Mouse (Mus musculus) neural tube, embryonic 13.5 days (tissue): Measurements from ENCODE around the gene Shisa5. TPM values are rescaled to one million over a fixed set of nuclear protein-coding genes. Genes with fewer than 3 reads are reported as not detected.
A peak's percentile ranks its signal among the peaks of the same experiment; 100 is the strongest.

Source experiments
- ATAC-seq: fragments of 200-750 bp; cut with Nextera tagmentation; 2 replicates; pipeline ENCODE4 v1.8.0; 2017; ENCODE audit warnings: low read depth, mild to moderate bottlenecking, moderate TSS enrichment, moderate library complexity
- H3K27ac ChIP-seq: fragments of 300-500 bp; sonication (generic); replicated peaks from 2 replicates; pipeline ENCODE4 v1.5.1; 2015; ENCODE audit warnings: moderate library complexity, mild to moderate bottlenecking, inconsistent platforms
- H3K27me3 ChIP-seq: fragments of 300-500 bp; sonication (generic); 2 replicates; pipeline ENCODE4 v1.6.1; 2015; ENCODE audit warnings: mild to moderate bottlenecking, inconsistent platforms
- H3K36me3 ChIP-seq: fragments of 300-500 bp; sonication (generic); 2 replicates; pipeline ENCODE4 v1.6.1; 2015; ENCODE audit warnings: mild to moderate bottlenecking, inconsistent platforms
- H3K4me1 ChIP-seq: fragments of 300-500 bp; sonication (generic); replicated peaks from 2 replicates; pipeline ENCODE4 v1.6.1; 2015; ENCODE audit warnings: inconsistent platforms
- H3K4me2 ChIP-seq: fragments of 300-500 bp; sonication (generic); 2 replicates; pipeline ENCODE4 v1.6.1; 2015; ENCODE audit warnings: inconsistent platforms, mild to moderate bottlenecking, moderate library complexity
- H3K4me3 ChIP-seq: fragments of 300-500 bp; sonication (generic); 2 replicates; pipeline ENCODE4 v1.5.1; 2015; ENCODE audit warnings: mild to moderate bottlenecking, inconsistent platforms
- H3K9ac ChIP-seq: fragments of 300-500 bp; sonication (generic); 2 replicates; pipeline ENCODE4 v1.6.1; 2015; ENCODE audit warnings: moderate library complexity, mild to moderate bottlenecking, inconsistent platforms
- H3K9me3 ChIP-seq: fragments of 300-500 bp; sonication (generic); 2 replicates; pipeline ENCODE4 v1.6.1; 2016; ENCODE audit warnings: inconsistent platforms
- WGBS: fragments of 180-500 bp; shearing (Covaris S2); methylation state at CpG from one replicate; pipeline ENCODE4 v1.1.7; 2015; 5-methylcytosine and 5-hydroxymethylcytosine counted together
- polyA plus RNA-seq: library from polyadenylated mRNA; unstranded; fragments of >200 nt; fragmentation: Nextera tagmentation; extraction: Ambion mirVana; gene quantifications from 2 replicates; pipeline ENCODE4 v1.2.1, GENCODE M21; 2015

Gene Shisa5
- polyA plus RNA-seq, 1 experiment from 2014 or later, result 59.9 TPM

- Histone ChIP-seq H3K9me3 (no peaks in the 10 kb centered on the region), H3K27ac (no peak overlapping the region), H3K4me1 (peaks cover 25% of the 10 kb centered on the region), H3K27me3 (no peaks in the 10 kb centered on the region), H3K36me3 (peaks cover 57% of the 10 kb centered on the region), H3K4me2 (no peak overlapping the region), H3K9ac (no peak overlapping the region), H3K4me3 (no peak overlapping the region)
- no peak for ATAC-seq
- WGBS, result 97% methylated on average over 5 of the region's 5 CpGs
These were observed 19.2 kb downstream of the Shisa5 start for GRCm38 (mm10) chr9:109057543-109057942.

DNA sequence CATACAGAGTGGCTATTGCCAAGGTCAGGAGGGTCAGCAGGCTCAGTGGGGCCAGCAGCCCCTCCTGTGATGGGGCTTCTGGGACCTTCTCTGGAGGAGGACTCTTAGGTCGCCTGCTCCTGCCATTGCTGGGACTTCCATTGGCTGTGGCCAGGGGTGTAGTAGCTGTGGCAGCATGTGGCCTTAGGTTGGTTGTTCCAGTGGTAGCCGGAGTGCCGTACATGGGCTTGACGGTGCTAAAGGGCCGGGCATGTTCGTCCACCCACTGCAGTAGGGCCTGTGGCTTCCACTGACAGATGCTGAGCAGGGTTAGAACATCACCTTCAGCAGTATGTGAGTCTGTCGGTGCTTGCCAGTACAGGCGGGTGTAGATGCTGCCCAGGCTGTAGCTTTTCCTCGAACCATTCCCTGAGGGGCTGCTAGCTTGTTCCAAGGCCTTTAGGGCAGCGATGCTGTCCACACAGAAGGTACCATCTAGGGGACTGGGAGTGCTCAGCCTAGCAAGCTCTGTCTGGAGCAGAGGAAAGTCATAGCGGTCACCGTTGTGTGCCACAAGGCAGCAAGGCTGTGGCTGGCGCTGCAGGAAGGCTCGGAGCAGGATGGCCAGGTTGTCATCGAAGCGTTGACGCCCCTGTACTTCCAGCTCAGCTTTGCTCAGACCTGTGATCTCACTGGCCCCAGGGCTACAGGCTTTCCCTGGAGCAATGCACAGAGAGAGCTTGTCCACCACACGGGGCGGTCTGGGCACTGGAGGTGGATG, 19.8 kb downstream of the Shisa5 start:
- 93% methylated on average over 19 of the region's 19 CpGs for WGBS
- Histone ChIP-seq H3K36me3 (peaks cover 63% of the 10 kb centered on the region), H3K4me1 (peaks cover 25% of the 10 kb centered on the region), H3K4me2 (peak overlapping the region; percentile 61), H3K9ac (peak overlapping the region; percentile 75), H3K27me3 (no peaks in the 10 kb centered on the region), H3K27ac (no peak overlapping the region), H3K4me3 (peak overlapping the region; percentile 38; the same call in 1 of the 2 replicates), H3K9me3 (no peaks in the 10 kb centered on the region)
- no peak for ATAC-seq

- Histone ChIP-seq H3K27ac (peak within 1 kb of the TSS; percentile 91), H3K4me3 (peak within 1 kb of the TSS; percentile 38)
These were observed 21.0 kb downstream of the Shisa5 start, which contains the start of gene Trex1 for GRCm38 (mm10) chr9:109059136-109059903. TSS of gene Trex1 (minus strand) at chr9:109059734.

GRCm38 (mm10) chr9:109060184-109060897, 22.0 kb downstream of the Shisa5 start:
- ATAC-seq, result peak; percentile 21; the same call in 1 of the 2 replicates
- Histone ChIP-seq H3K9ac (peak overlapping the region; percentile 75), H3K27me3 (no peaks in the 10 kb centered on the region), H3K9me3 (no peaks in the 10 kb centered on the region), H3K4me3 (no peak overlapping the region), H3K4me1 (peaks cover 17% of the 10 kb centered on the region), H3K27ac (no peak overlapping the region), H3K36me3 (peaks cover 85% of the 10 kb centered on the region), H3K4me2 (no peak overlapping the region)
- 90% methylated on average over 16 of the region's 16 CpGs for WGBS

More at GRCm38 (mm10) chr9:109059136-109059903, 21.0 kb downstream of the Shisa5 start, which contains the start of gene Trex1:
- no peaks in the 10 kb centered on the region for H3K27me3 ChIP-seq
- peak; percentile 79 for ATAC-seq
- H3K36me3 ChIP-seq, result peaks cover 75% of the 10 kb centered on the region
- H3K4me1 ChIP-seq, result peaks cover 25% of the 10 kb centered on the region
- 22% methylated on average over 15 of the region's 15 CpGs for WGBS
- H3K9ac ChIP-seq, result peak within 1 kb of the TSS; percentile 75
- H3K4me2 ChIP-seq, result peak within 1 kb of the TSS; percentile 61
- no peaks in the 10 kb centered on the region for H3K9me3 ChIP-seq

DNA sequence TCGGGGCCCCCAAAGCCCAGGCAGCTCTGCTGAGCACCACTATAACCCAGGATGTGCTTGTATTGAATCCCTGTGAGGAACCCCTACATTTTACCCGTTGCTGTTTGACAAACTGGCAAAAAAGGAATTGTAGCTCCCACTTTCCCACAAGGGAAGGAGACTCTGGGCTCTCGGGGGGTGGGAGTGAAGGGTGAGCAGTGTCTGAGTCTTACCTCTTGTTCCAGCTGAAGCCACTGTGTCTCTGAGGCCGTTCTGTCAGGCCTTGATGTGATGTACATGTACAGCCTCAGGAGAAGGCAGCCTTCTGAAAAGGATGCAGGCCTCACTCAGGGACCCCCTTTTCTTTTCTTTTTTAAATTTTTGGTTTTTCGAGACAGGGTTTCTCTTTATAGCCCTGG, 22.5 kb downstream of the Shisa5 start:
- H3K4me1 ChIP-seq, result peaks cover 12% of the 10 kb centered on the region
- H3K9me3 ChIP-seq, result no peaks in the 10 kb centered on the region
- H3K4me2 ChIP-seq, result no peak overlapping the region
- no peaks in the 10 kb centered on the region for H3K27me3 ChIP-seq
- H3K36me3 ChIP-seq, result peaks cover 90% of the 10 kb centered on the region
- no peak overlapping the region for H3K9ac ChIP-seq
- WGBS, result 93% methylated on average over 5 of the region's 5 CpGs
- H3K27ac ChIP-seq, result no peak overlapping the region
- no peak for ATAC-seq
- no peak overlapping the region for H3K4me3 ChIP-seq

DNA sequence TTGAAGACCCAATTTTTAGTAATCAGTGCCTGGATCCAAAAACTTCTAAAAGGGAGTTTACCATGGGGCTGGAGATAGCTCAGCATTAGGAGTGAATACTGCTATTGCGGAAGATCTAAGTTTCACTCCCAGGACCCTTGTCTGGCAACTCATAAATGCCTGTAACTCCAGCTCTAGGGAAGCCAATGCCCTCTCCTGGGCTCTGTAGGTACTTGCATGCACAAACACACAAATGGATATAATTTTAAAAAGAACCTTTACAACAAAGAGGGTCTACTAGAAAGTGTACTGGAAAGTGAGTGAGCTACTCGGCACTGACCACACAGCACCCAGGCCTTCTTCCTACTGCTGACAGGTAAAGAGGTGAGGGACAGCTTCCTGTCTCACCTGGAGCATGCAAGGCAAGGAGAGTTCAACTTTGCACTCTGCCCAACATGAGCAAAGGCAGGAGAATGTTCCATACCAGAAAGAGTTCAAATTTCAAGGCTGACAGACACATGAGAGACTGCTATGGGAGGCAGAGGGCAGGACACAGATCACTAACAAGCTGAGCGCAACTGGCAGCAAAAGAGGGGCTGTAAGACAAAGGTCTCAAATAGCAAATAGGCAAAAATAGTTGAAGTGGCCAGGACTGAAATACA, 29.9 kb downstream of the Shisa5 start:
- H3K36me3 ChIP-seq, result peaks cover 83% of the 10 kb centered on the region
- H3K4me3 ChIP-seq, result no peak overlapping the region
- H3K9me3 ChIP-seq, result no peaks in the 10 kb centered on the region
- H3K27me3 ChIP-seq, result no peaks in the 10 kb centered on the region
- H3K4me2 ChIP-seq, result no peak overlapping the region
- no peak overlapping the region for H3K9ac ChIP-seq
- ATAC-seq, result no peak
- peaks cover 15% of the 10 kb centered on the region for H3K4me1 ChIP-seq
- no peak overlapping the region for H3K27ac ChIP-seq
- whole genome bisulfite sequencing, result 96% methylated on average over 3 of the region's 3 CpGs

DNA sequence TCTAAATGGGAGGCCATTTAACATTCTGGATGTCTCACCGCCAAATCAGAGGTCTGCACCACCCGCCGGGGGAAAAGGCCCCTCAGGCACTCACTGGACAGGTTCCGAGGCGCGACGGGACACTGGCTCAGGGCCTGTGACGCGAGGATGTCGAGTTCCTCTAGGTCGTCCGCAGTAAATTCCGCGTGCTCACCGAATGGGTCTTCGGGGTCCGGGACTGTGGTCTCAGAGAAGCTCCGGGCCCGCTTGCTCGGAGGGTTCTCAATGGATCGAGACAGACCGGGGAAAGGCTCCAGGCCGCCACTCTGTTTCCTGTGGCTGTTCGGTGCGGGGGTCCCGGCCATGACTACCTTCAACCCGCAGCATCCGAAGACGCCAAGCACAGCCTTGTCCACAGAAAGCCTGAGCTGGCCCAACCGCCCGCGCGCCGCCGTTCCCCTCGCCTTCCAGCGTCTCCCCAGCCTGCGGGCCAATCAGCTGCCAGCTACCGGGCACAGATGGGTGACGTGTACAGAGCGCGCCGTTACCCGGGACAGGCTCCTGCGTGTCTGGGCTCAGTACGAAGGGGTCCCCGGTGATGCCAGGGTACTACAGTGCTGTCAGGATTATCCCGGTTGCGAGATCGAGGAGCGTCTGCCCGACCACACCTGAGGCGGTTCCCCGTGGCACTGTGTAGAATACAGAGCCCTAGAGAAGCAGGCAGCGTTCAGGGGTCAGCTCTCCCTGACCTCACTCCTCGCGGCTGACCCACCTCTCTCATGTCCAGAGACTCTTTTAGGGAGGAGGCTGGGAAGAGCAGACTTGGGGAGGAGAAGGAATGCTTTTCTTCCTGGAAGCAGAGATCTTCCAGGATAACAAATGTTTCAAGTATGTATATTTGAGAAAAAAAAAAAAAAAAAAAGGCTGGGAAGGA, 35.6 kb downstream of the Shisa5 start, which contains the start of gene Atrip:
Gene Atrip, minus strand, starts transcription at position 464 of the 913 bp plus-strand sequence.
- H3K9ac ChIP-seq, result peak within 1 kb of the TSS; percentile 95
- H3K9me3 ChIP-seq, result no peaks in the 10 kb centered on the region
- H3K4me3 ChIP-seq, result peak within 1 kb of the TSS; percentile 89
- peak within 1 kb of the TSS; percentile 93 for H3K4me2 ChIP-seq
- peak within 1 kb of the TSS; percentile 76 for H3K27ac ChIP-seq
- WGBS, result under 1% methylated on average over 57 of the region's 57 CpGs
- peak; percentile 99 for ATAC-seq
- no peaks in the 10 kb centered on the region for H3K27me3 ChIP-seq
- H3K4me1 ChIP-seq, result peaks cover 30% of the 10 kb centered on the region
- peaks cover 36% of the 10 kb centered on the region for H3K36me3 ChIP-seq

DNA sequence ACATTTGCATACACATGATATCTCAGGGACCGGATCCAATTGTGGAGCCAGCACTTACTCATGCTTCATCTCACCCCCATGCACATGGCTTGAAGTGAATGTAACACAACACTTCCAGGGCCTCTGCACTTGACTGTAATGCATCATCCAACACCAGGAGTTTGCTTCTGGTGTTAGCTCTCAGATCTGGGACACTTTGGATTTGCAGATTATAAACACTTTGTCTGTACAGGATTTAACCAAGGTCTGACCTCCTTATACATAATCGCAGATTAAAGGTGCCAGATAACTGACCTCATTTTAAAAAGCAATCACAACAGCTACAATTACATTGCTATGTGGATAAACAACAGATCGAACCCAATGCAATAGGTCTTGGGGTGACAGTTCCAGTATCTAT, 42.2 kb downstream of the Shisa5 start:
- WGBS, result 97% methylated on average over 3 of the region's 3 CpGs

DNA sequence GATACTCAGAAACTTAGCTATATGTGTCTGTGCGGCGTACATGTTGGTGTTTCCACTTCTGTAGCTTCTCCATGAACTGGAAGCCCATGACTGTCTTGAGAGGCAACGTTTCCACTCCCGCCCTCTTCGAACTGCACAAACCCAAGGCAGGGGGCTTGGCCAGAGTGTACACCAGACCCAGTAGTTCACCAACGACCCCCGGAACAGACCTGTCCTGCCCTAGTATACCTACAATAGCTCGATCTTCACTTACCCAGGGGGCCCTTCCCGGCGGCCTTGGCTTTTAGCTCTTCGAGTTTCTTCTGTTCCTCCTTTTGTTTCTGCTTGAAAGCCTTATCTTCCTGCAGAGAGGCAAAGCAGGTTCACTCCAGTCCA, 43.4 kb downstream of the Shisa5 start:
- Histone ChIP-seq H3K27ac (peak overlapping the region; percentile 79), H3K9me3 (no peaks in the 10 kb centered on the region), H3K27me3 (no peaks in the 10 kb centered on the region), H3K4me1 (peaks cover 29% of the 10 kb centered on the region), H3K9ac (peak overlapping the region; percentile 92), H3K36me3 (peaks cover 25% of the 10 kb centered on the region), H3K4me3 (peak overlapping the region; percentile 85), H3K4me2 (peak overlapping the region; percentile 95)
- ATAC-seq, result peak; percentile 37
- 6% methylated on average over 11 of the region's 11 CpGs for WGBS

More for the DNA sequence above, 42.2 kb downstream of the Shisa5 start:
- Histone ChIP-seq H3K4me1 (peaks cover 29% of the 10 kb centered on the region), H3K9me3 (no peaks in the 10 kb centered on the region), H3K27ac (no peak overlapping the region), H3K4me3 (peak overlapping the region; percentile 85; the same call in 1 of the 2 replicates), H3K4me2 (peak overlapping the region; percentile 95), H3K36me3 (peaks cover 25% of the 10 kb centered on the region), H3K27me3 (no peaks in the 10 kb centered on the region), H3K9ac (no peak overlapping the region)
- ATAC-seq, result no peak

DNA sequence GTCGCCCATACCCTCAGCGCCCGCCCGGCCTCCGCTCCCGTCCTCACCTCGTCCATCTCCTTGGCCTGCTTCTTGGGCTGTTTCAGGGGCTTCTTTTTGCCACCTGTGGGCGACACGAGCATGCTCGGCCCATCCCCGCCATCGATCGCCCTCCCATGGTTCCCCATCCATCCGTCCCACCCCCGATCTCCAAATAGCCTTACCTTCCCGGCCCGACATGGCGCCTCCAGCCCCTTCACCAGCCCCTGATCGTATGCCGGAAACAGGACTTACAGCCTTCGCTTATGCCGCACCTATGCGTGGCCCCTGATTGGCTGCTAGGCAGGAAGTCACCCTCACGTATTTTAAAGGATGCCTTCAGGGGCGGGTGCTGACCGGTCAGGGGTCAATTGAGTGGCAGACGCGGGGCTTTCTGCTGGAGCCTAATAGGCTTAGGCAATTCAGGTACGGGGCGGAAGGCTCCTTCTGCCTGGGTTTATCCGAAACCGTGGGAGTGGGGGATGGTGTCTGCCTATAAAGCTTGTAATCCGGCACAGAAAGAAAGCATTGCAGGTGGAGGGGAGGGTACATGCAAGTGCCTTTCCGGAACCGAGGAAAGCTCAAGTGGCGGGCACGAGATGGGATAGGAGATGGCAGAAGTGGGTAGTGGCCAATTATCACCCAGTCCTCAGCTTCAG, 43.9 kb downstream of the Shisa5 start, which contains the start of the genes Ccdc51 and Tma7:
Gene Ccdc51, plus strand, starts transcription at position 370 of the 677 bp plus-strand sequence.
Gene Tma7, minus strand, starts transcription at position 464 of the 677 bp plus-strand sequence.
- Histone ChIP-seq H3K27me3 (no peaks in the 10 kb centered on the region), H3K9me3 (no peaks in the 10 kb centered on the region), H3K4me2 (peak within 1 kb of the TSS; percentile 95), H3K27ac (peak within 1 kb of the TSS; percentile 79), H3K36me3 (peaks cover 25% of the 10 kb centered on the region), H3K9ac (peak within 1 kb of the TSS; percentile 92), H3K4me1 (peaks cover 29% of the 10 kb centered on the region), H3K4me3 (peak within 1 kb of the TSS; percentile 85)
- WGBS, result under 1% methylated on average over 37 of the region's 37 CpGs
- ATAC-seq, result peak; percentile 96
